Mouse (Mus musculus): ENCODE measurements around the gene Tppp3. TPM values are rescaled to one million over a fixed set of nuclear protein-coding genes. Genes with fewer than 3 reads are reported as not detected.

The Tppp3 gene
- polyA plus RNA-seq, 1 experiment from 2014 or later, result 3.2 TPM

GRCm38 (mm10) chr8:105437078-105437748 is 34.1 kb downstream of the Tppp3 start:
- no peak for ATAC-seq (replicated peaks; ENCODE audit: low FRiP score)
- Histone ChIP-seq H3K4me3 (ENCODE audit: low read depth, low read length) (no peak overlapping the region), H3K27me3 (replicated peaks; ENCODE audit: control insufficient read depth, insufficient read depth, low read length) (peaks cover 19% of the 10 kb centered on the region), H3K4me2 (no peak overlapping the region), H3K9me3 (ENCODE audit: control insufficient read depth, low read length) (no peaks in the 10 kb centered on the region), H3K4me1 (replicated peaks; ENCODE audit: control insufficient read depth, insufficient read depth, low read length) (no peaks in the 10 kb centered on the region), H3K27ac (ENCODE audit: low read depth, low read length) (no peak overlapping the region), H3K36me3 (ENCODE audit: control insufficient read depth, insufficient read depth, low read length) (no peaks in the 10 kb centered on the region), H3K9ac (ENCODE audit: low read depth, low read length) (no peak overlapping the region)
- WGBS, result 71% methylated on average over 5 of the region's 5 CpGs
- no peak for DNase-seq (ENCODE audit: low spot score)

GRCm38 (mm10) chr8:105436218-105436617 is 35.1 kb downstream of the Tppp3 start:
- WGBS, result 71% methylated on average over 5 of the region's 5 CpGs
- DNase-seq (ENCODE audit: low spot score) (no peak), ATAC-seq (replicated peaks; ENCODE audit: low FRiP score) (no peak)
- Histone ChIP-seq H3K36me3 (ENCODE audit: control insufficient read depth, insufficient read depth, low read length) (no peaks in the 10 kb centered on the region), H3K27me3 (replicated peaks; ENCODE audit: control insufficient read depth, insufficient read depth, low read length) (peaks cover 19% of the 10 kb centered on the region), H3K27ac (ENCODE audit: low read depth, low read length) (no peak overlapping the region), H3K4me1 (replicated peaks; ENCODE audit: control insufficient read depth, insufficient read depth, low read length) (no peaks in the 10 kb centered on the region), H3K9me3 (ENCODE audit: control insufficient read depth, low read length) (no peaks in the 10 kb centered on the region), H3K4me3 (ENCODE audit: low read depth, low read length) (no peak overlapping the region), H3K4me2 (no peak overlapping the region), H3K9ac (ENCODE audit: low read depth, low read length) (no peak overlapping the region)

DNA sequence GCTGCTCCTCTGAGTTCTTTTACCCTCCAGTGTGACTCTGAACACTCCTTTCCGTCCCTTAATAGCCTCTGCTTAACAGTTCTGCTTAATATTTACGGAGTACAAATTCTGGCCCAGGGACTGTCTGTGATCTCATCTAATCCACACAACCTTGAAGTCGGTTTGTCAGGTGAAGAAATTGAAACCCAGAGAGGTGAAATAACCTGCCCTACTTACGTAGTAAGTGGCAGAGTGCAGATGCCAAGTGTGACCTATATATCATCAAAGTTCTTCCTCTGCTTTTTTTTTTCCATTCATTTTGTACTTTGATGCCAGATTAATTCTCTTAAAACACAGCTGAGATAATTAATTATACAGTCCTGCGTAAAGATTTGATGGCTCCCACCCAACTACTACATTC is 37.2 kb downstream of the Tppp3 start:
- ATAC-seq (replicated peaks; ENCODE audit: low FRiP score), result no peak
- no peak for DNase-seq (ENCODE audit: low spot score)

DNA sequence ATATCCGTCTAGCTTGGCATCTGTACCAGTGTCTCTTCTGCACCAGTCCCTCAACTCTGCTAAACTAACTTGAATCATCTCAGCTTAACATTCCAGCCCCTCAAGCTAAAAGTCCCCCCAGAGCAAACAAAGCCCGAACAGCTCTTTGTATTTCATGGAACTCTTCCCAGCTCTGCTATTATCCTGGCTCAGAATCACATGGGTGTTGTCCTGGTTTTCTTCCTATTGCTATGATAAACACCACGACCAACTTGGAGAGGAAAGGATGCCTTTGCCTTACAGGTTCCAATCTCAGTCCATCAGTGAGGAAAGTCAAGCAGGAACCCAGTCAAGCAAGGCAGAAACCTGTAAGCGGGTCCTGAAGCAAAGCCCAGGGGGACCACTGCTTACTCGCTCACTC is 37.8 kb downstream of the Tppp3 start:
- H3K4me2 ChIP-seq, result no peak overlapping the region
- no peak overlapping the region for H3K27ac ChIP-seq (ENCODE audit: low read depth, low read length)
- no peaks in the 10 kb centered on the region for H3K4me1 ChIP-seq (replicated peaks; ENCODE audit: control insufficient read depth, insufficient read depth, low read length)
- H3K27me3 ChIP-seq (replicated peaks; ENCODE audit: control insufficient read depth, insufficient read depth, low read length), result peaks cover 19% of the 10 kb centered on the region
- WGBS, result 56% methylated on average over 5 of the region's 5 CpGs
- ATAC-seq (replicated peaks; ENCODE audit: low FRiP score) (no peak), DNase-seq (ENCODE audit: low spot score) (no peak)
- no peaks in the 10 kb centered on the region for H3K36me3 ChIP-seq (ENCODE audit: control insufficient read depth, insufficient read depth, low read length)
- H3K4me3 ChIP-seq (ENCODE audit: low read depth, low read length), result no peak overlapping the region
- no peaks in the 10 kb centered on the region for H3K9me3 ChIP-seq (ENCODE audit: control insufficient read depth, low read length)
- H3K9ac ChIP-seq (ENCODE audit: low read depth, low read length), result no peak overlapping the region

More for the DNA sequence above, 37.2 kb downstream of the Tppp3 start:
- Histone ChIP-seq H3K9me3 (ENCODE audit: control insufficient read depth, low read length) (no peaks in the 10 kb centered on the region), H3K9ac (ENCODE audit: low read depth, low read length) (no peak overlapping the region), H3K27ac (ENCODE audit: low read depth, low read length) (no peak overlapping the region), H3K4me1 (replicated peaks; ENCODE audit: control insufficient read depth, insufficient read depth, low read length) (no peaks in the 10 kb centered on the region), H3K36me3 (ENCODE audit: control insufficient read depth, insufficient read depth, low read length) (no peaks in the 10 kb centered on the region), H3K27me3 (replicated peaks; ENCODE audit: control insufficient read depth, insufficient read depth, low read length) (peaks cover 19% of the 10 kb centered on the region), H3K4me3 (ENCODE audit: low read depth, low read length) (no peak overlapping the region), H3K4me2 (no peak overlapping the region)
- WGBS, result 70% methylated on average over 5 of the region's 5 CpGs

DNA sequence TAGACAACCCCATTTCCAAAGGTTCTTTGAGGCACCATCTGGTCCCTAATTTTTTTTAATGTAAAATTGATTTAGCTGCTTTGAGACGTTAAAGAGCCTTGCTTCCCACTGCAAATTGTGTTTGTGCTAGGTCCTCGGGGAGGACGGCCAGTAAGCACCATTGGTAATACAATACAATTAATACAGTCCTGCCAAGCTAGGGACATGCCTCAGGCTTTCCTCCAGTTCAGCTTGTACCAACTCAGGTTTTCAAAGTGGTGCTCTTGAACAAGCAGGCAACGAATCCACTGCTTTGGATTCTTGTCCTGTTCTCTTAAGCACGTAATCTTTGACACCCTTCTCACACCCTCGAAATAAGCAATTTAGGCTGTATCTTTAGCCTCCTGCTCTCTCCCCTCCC is 38.3 kb downstream of the Tppp3 start:
- no peak overlapping the region for H3K4me3 ChIP-seq (ENCODE audit: low read depth, low read length)
- H3K9me3 ChIP-seq (ENCODE audit: control insufficient read depth, low read length), result no peaks in the 10 kb centered on the region
- H3K27ac ChIP-seq (ENCODE audit: low read depth, low read length), result no peak overlapping the region
- no peak overlapping the region for H3K9ac ChIP-seq (ENCODE audit: low read depth, low read length)
- H3K4me2 ChIP-seq, result no peak overlapping the region
- H3K27me3 ChIP-seq (replicated peaks; ENCODE audit: control insufficient read depth, insufficient read depth, low read length), result peaks cover 19% of the 10 kb centered on the region
- 75% methylated on average over 6 of the region's 6 CpGs for WGBS
- ATAC-seq (replicated peaks; ENCODE audit: low FRiP score), result no peak
- H3K4me1 ChIP-seq (replicated peaks; ENCODE audit: control insufficient read depth, insufficient read depth, low read length), result no peaks in the 10 kb centered on the region
- no peak for DNase-seq (ENCODE audit: low spot score)
- H3K36me3 ChIP-seq (ENCODE audit: control insufficient read depth, insufficient read depth, low read length), result no peaks in the 10 kb centered on the region

DNA sequence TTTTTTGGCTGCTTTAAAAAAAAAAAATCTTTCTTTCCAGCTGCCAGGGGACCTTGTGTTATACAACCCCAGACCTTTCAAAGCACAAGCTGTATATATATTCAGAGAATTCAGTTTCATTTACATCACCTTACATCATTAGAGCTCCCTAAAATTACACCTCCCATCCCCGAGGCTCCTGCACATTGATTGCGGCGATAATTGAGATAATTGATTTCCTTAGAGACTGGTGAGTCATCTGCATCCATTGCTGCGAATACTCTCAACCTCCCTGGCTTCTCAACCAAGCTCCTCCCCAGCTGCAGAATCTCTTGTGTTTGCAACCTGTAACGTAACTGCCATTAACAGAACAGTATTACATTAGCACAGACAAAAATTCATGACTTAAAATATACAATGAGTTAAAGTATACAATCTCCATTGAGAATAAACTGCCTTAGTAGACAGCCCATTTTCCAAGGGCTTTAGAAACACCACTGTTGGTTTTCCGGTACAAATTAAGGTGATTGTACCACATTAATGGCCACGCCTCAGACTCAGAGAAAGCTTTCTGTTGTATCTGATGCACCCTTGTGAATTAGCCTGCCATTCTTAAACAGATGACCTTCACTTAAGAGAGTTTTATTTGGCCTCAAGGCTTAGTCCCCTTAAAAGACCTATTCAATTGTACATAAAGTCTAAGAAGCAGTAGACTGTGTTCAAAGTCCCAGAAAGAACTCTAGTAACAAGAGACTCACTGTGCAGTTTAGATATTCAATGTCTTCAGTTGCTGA is 39.4 kb downstream of the Tppp3 start:
- Histone ChIP-seq H3K27ac (ENCODE audit: low read depth, low read length) (no peak overlapping the region), H3K36me3 (ENCODE audit: control insufficient read depth, insufficient read depth, low read length) (no peaks in the 10 kb centered on the region), H3K4me3 (ENCODE audit: low read depth, low read length) (no peak overlapping the region), H3K4me2 (no peak overlapping the region), H3K9ac (ENCODE audit: low read depth, low read length) (no peak overlapping the region), H3K27me3 (replicated peaks; ENCODE audit: control insufficient read depth, insufficient read depth, low read length) (peaks cover 19% of the 10 kb centered on the region), H3K9me3 (ENCODE audit: control insufficient read depth, low read length) (no peaks in the 10 kb centered on the region), H3K4me1 (replicated peaks; ENCODE audit: control insufficient read depth, insufficient read depth, low read length) (no peaks in the 10 kb centered on the region)
- ATAC-seq (replicated peaks; ENCODE audit: low FRiP score) (no peak), DNase-seq (ENCODE audit: low spot score) (no peak)
- 67% methylated on average over 7 of the region's 7 CpGs for WGBS

DNA sequence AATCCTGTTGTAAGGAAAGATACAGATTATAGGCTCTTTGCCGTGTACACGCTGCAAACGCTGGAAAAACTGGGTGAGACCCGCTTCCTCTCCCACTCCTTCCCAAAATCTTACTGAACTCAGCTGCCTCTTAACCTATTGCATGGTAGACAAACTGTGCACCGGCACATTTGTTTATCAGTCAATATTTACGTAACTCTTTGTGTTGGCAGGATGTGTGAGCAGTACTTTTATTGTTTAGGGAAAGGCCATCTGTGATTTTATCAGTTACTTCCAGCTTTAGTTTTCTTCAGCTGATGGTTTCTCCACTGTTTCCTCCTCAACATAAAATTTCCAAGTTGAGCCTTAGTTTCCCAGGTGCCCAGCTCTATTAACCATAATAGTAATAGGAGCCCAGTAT is 44.4 kb downstream of the Tppp3 start:
- H3K9ac ChIP-seq (ENCODE audit: low read depth, low read length), result no peak overlapping the region
- H3K27me3 ChIP-seq (replicated peaks; ENCODE audit: control insufficient read depth, insufficient read depth, low read length), result 0 out of 2 replicates have a peak, but pooled peaks cover 2% of the 10 kb centered on the region
- ATAC-seq (replicated peaks; ENCODE audit: low FRiP score) (no peak), DNase-seq (ENCODE audit: low spot score) (no peak)
- H3K36me3 ChIP-seq (ENCODE audit: control insufficient read depth, insufficient read depth, low read length), result no peaks in the 10 kb centered on the region
- no peak overlapping the region for H3K4me3 ChIP-seq (ENCODE audit: low read depth, low read length)
- no peaks in the 10 kb centered on the region for H3K9me3 ChIP-seq (ENCODE audit: control insufficient read depth, low read length)
- H3K4me2 ChIP-seq, result no peak overlapping the region
- H3K4me1 ChIP-seq (replicated peaks; ENCODE audit: control insufficient read depth, insufficient read depth, low read length), result no peaks in the 10 kb centered on the region
- H3K27ac ChIP-seq (ENCODE audit: low read depth, low read length), result no peak overlapping the region
- WGBS, result 60% methylated on average over 6 of the region's 6 CpGs

DNA sequence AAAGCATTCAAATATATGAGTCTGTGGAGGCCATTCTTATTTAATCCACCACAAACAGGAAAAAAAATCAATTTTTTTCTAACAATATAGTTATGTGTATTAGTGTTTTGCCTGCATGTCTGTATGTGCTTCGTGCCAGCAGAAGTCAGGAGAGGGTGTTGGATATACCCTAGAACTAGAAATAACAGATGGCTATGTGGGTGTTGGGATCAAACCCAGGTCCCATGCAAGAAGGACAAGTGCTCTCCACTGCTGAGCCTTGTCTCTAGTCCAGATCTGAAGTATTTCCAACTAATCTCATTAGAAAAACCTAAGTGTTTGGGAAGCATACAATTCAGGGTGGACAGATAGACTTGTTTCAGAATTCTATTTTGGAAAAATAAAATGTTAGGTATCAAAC is 49.3 kb downstream of the Tppp3 start:
- Histone ChIP-seq H3K4me1 (replicated peaks; ENCODE audit: control insufficient read depth, insufficient read depth, low read length) (no peaks in the 10 kb centered on the region), H3K9ac (ENCODE audit: low read depth, low read length) (no peak overlapping the region), H3K27ac (ENCODE audit: low read depth, low read length) (no peak overlapping the region), H3K9me3 (ENCODE audit: control insufficient read depth, low read length) (no peaks in the 10 kb centered on the region), H3K4me2 (no peak overlapping the region), H3K27me3 (replicated peaks; ENCODE audit: control insufficient read depth, insufficient read depth, low read length) (0 out of 2 replicates have a peak, but pooled peaks cover 2% of the 10 kb centered on the region), H3K4me3 (ENCODE audit: low read depth, low read length) (no peak overlapping the region), H3K36me3 (ENCODE audit: control insufficient read depth, insufficient read depth, low read length) (no peaks in the 10 kb centered on the region)
- WGBS, result 61% methylated on average over 1 of the region's 1 CpGs
- ATAC-seq (replicated peaks; ENCODE audit: low FRiP score) (no peak), DNase-seq (ENCODE audit: low spot score) (no peak)

DNA sequence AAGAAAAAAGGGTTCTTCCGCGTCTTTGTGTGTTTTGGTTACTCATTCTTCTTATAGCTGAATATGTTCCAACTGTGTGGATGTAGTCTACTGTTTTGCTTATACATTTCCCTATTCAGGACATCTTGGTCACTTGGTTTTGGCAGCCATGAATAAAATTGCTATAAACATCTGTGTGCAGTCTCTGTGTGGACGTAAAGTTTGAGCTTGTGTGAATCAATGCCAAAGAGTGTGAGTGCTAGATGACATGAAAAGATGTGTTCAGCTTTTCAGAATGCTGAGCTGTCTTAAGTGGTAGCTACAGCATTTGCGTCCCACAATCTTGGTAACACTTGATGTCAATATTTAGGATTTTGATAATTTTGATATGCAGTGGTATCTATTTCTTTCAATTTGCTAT is 51.5 kb downstream of the Tppp3 start:
- ATAC-seq (replicated peaks; ENCODE audit: low FRiP score), result no peak
- H3K27ac ChIP-seq (ENCODE audit: low read depth, low read length), result no peak overlapping the region
- no peak overlapping the region for H3K4me2 ChIP-seq

More for the DNA sequence above, 51.5 kb downstream of the Tppp3 start:
- no peak overlapping the region for H3K4me3 ChIP-seq (ENCODE audit: low read depth, low read length)
- no peak for DNase-seq (ENCODE audit: low spot score)
- no peaks in the 10 kb centered on the region for H3K4me1 ChIP-seq (replicated peaks; ENCODE audit: control insufficient read depth, insufficient read depth, low read length)
- H3K36me3 ChIP-seq (ENCODE audit: control insufficient read depth, insufficient read depth, low read length), result no peaks in the 10 kb centered on the region
- H3K27me3 ChIP-seq (replicated peaks; ENCODE audit: control insufficient read depth, insufficient read depth, low read length), result peaks cover 6% of the 10 kb centered on the region
- WGBS, result 89% methylated on average over 4 of the region's 4 CpGs
- no peak overlapping the region for H3K9ac ChIP-seq (ENCODE audit: low read depth, low read length)
- no peaks in the 10 kb centered on the region for H3K9me3 ChIP-seq (ENCODE audit: control insufficient read depth, low read length)

Data from liver, embryonic 11.5 days (tissue).